Mouse (Mus musculus): ENCODE measurements around the gene H2-Q6. TPM values are rescaled to one million over a fixed set of nuclear protein-coding genes. Genes with fewer than 3 reads are reported as not detected.

H2-Q6 gene
- polyA plus RNA-seq, 1 experiment from 2014 or later: 9.5 TPM

- Histone ChIP-seq H3K36me3 (replicated peaks) (no peaks in the 10 kb centered on the region), H3K4me2 (peak within 1 kb of the TSS; percentile 41), H3K9me3 (replicated peaks) (no peaks in the 10 kb centered on the region), H3K4me1 (replicated peaks) (no peaks in the 10 kb centered on the region), H3K27ac (replicated peaks) (peak within 1 kb of the TSS; percentile 78), H3K27me3 (peaks cover 27% of the 10 kb centered on the region), H3K9ac (no peak within 1 kb of the TSS), H3K4me3 (replicated peaks) (peak within 1 kb of the TSS; percentile 44)
- WGBS (ENCODE audit: insufficient replicate concordance): 3% methylated on average over 80 of the region's 80 CpGs
- ATAC-seq (ENCODE audit: insufficient read depth): peak; percentile 85
Observed at GRCm38 (mm10) chr17:35469842-35470751, 45.4 kb downstream of the H2-Q6 start, which contains the start of gene H2-Q10. H2-Q10 (plus strand) TSS chr17:35470089.

Other genes starting within 250 kb of the H2-Q6 start
- 20.5 and 22.2 TPM in 2 replicates for gene Aif1, start 248.8 kb upstream of the H2-Q6 start, polyA plus RNA-seq (2015; fragmentation: Nextera tagmentation; extraction: Ambion mirVana)
- gene Lst1, start 236.4 kb upstream of the H2-Q6 start, polyA plus RNA-seq (2015; fragmentation: Nextera tagmentation; extraction: Ambion mirVana): 40.1 and 40.2 TPM in 2 replicates
- 1.2 and 2.0 TPM in 2 replicates for gene Ltb, start 230.4 kb upstream of the H2-Q6 start, polyA plus RNA-seq (2015; fragmentation: Nextera tagmentation; extraction: Ambion mirVana)
- 0.31 and 0.36 TPM in 2 replicates for gene Tnf, start 222.8 kb upstream of the H2-Q6 start, polyA plus RNA-seq (2015; fragmentation: Nextera tagmentation; extraction: Ambion mirVana)
- 0.06 TPM in 1 of 2 replicates, not detected in the other for gene Lta, start 219.5 kb upstream of the H2-Q6 start, polyA plus RNA-seq (2015; fragmentation: Nextera tagmentation; extraction: Ambion mirVana)
- gene Gm16181, start 204.0 kb upstream of the H2-Q6 start, polyA plus RNA-seq (2015; fragmentation: Nextera tagmentation; extraction: Ambion mirVana): 0.24 TPM in 1 of 2 replicates, not detected in the other
- 0.58 and 0.63 TPM in 2 replicates for gene Atp6v1g2, start 191.2 kb upstream of the H2-Q6 start, polyA plus RNA-seq (2015; fragmentation: Nextera tagmentation; extraction: Ambion mirVana)
- gene Nfkbil1, start 189.1 kb upstream of the H2-Q6 start, polyA plus RNA-seq (2015; fragmentation: Nextera tagmentation; extraction: Ambion mirVana): 3.2 and 3.6 TPM in 2 replicates
- gene Ddx39b, start 183.1 kb upstream of the H2-Q6 start, polyA plus RNA-seq (2015; fragmentation: Nextera tagmentation; extraction: Ambion mirVana): 141 and 150 TPM in 2 replicates
- gene H2-D1, start 162.1 kb upstream of the H2-Q6 start, polyA plus RNA-seq (2015; fragmentation: Nextera tagmentation; extraction: Ambion mirVana): 99.7 and 119 TPM in 2 replicates
- gene H2-Q1, start 104.4 kb upstream of the H2-Q6 start, polyA plus RNA-seq (2015; fragmentation: Nextera tagmentation; extraction: Ambion mirVana): 0.58 and 0.70 TPM in 2 replicates
- gene H2-Q2, start 82.6 kb upstream of the H2-Q6 start, polyA plus RNA-seq (2015; fragmentation: Nextera tagmentation; extraction: Ambion mirVana): 0.94 and 1.4 TPM in 2 replicates
- 2.2 and 2.7 TPM in 2 replicates for gene H2-Q4, start 45.2 kb upstream of the H2-Q6 start, polyA plus RNA-seq (2015; fragmentation: Nextera tagmentation; extraction: Ambion mirVana)
- 18.4 and 18.7 TPM in 2 replicates for gene H2-Q7, start 14.3 kb downstream of the H2-Q6 start, polyA plus RNA-seq (2015; fragmentation: Nextera tagmentation; extraction: Ambion mirVana)
- 322 and 403 TPM in 2 replicates for gene H2-Q10, start 45.2 kb downstream of the H2-Q6 start, polyA plus RNA-seq (2015; fragmentation: Nextera tagmentation; extraction: Ambion mirVana)
- not detected in 2 replicates for gene Pou5f1, start 81.2 kb downstream of the H2-Q6 start, polyA plus RNA-seq (2015; fragmentation: Nextera tagmentation; extraction: Ambion mirVana)
- 44.6 and 47.9 TPM in 2 replicates for gene Tcf19, start 92.0 kb downstream of the H2-Q6 start, polyA plus RNA-seq (2015; fragmentation: Nextera tagmentation; extraction: Ambion mirVana)
- 7.4 and 8.7 TPM in 2 replicates for gene Cchcr1, start 92.2 kb downstream of the H2-Q6 start, polyA plus RNA-seq (2015; fragmentation: Nextera tagmentation; extraction: Ambion mirVana)
- 0.14 TPM in 2 replicates for gene Psors1c2, start 108.4 kb downstream of the H2-Q6 start, polyA plus RNA-seq (2015; fragmentation: Nextera tagmentation; extraction: Ambion mirVana)
- gene Cdsn, start 127.3 kb downstream of the H2-Q6 start, polyA plus RNA-seq (2015; fragmentation: Nextera tagmentation; extraction: Ambion mirVana): 0.03 and 0.05 TPM in 2 replicates
- not detected in 2 replicates for gene 2300002M23Rik, start 142.6 kb downstream of the H2-Q6 start, polyA plus RNA-seq (2015; fragmentation: Nextera tagmentation; extraction: Ambion mirVana)
- not detected in 2 replicates for gene Sfta2, start 176.7 kb downstream of the H2-Q6 start, polyA plus RNA-seq (2015; fragmentation: Nextera tagmentation; extraction: Ambion mirVana)
- not detected in 2 replicates for gene Gm9573, start 201.8 kb downstream of the H2-Q6 start, polyA plus RNA-seq (2015; fragmentation: Nextera tagmentation; extraction: Ambion mirVana)
- 0.03 and 0.05 TPM in 2 replicates for gene Mucl3, start 218.8 kb downstream of the H2-Q6 start, polyA plus RNA-seq (2015; fragmentation: Nextera tagmentation; extraction: Ambion mirVana)
- gene Vars2, start 242.7 kb downstream of the H2-Q6 start, polyA plus RNA-seq (2015; fragmentation: Nextera tagmentation; extraction: Ambion mirVana): 6.1 and 6.5 TPM in 2 replicates
- gene Gtf2h4, start 248.9 kb downstream of the H2-Q6 start, polyA plus RNA-seq (2015; fragmentation: Nextera tagmentation; extraction: Ambion mirVana): 21.7 and 25.5 TPM in 2 replicates

Data from liver, embryonic 15.5 days (tissue).